Mouse (Mus musculus): ENCODE measurements around the gene Hcn1.

Gene Hcn1

DNA sequence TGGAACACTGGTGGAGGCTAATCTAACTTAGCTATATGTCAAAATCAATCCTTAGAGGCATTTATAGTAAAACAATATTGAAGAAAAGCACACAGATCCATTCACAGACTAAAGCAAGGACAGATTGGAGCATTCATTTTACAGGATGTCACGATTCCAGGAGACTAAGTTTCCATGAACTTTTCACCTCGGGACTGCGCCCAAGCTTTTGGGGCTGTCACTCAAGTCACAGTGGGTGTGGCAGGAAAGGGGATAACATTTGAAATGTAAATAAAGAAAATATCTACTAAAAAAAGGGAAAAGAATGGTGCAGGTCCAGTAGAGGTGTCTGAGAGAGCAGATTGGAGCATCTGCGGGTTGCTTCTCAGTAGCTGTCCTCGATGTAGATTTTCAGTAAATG, 421.3 kb downstream of the Hcn1 start:
- no peak for DNase-seq (ENCODE audit: low read depth, low spot score)

DNA sequence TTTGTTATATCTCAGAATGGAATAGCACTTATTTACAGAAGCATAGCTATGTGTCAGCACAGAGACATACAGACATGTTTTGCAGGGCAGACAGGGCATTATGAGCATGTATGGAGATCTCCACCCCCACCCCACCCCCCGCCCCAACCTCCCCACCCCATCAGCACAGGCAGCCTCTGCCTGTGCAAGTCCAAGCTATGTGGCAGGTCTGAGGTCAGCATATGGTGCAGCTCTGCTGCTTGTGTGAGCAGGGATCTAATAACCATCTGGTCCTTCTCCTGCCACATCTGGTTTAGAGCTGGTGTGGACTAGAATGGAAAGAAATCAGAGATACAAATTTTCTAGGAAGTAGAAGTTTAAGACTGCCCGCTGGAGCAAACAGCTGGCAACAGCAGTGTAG, 424.4 kb downstream of the Hcn1 start:
- DNase-seq (ENCODE audit: low read depth, low spot score), result no peak

DNA sequence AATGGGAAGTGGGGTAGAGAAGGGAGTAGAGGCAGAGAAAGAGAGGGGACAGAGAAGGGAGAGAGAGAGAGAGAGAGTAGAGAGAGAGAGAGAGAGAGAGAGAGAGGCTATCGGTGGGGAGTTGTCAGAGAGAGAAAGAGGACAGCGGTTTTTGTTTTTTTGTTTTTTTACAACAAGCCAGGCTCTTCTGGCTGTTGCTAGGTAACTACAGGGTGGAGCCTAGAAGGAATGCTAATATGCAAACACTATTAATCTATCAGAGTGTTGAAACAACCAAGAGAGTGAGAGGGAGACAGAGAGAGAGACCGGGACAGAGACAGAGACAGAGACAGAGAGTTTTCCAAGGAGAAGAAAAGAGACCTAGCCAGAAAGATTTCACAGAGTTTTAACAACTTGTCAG, 425.7 kb downstream of the Hcn1 start:
- DNase-seq (ENCODE audit: low read depth, low spot score), result no peak

DNA sequence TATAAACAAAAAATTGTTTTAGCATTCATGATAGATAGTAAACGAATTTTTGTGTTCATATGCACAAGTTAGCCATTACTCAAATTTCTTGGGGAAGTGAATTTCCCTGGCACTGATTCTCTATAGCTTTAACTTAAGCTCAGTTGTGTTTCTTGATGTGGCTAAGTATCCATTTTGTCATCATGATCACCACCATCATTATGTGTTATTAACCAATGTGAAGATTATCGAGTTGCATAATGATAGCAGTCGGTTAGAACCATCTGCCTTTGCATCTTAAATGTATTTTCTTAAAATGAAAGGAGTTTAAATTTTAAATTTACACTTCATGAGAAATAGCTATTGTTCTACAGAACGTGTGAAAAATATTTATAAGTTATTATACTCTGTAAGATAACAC, 426.5 kb downstream of the Hcn1 start:
- no peak for DNase-seq (ENCODE audit: low read depth, low spot score)

GRCm38 (mm10) chr13:118029579-118029978, 427.5 kb downstream of the Hcn1 start:
- no peak for DNase-seq (ENCODE audit: low read depth, low spot score)

DNA sequence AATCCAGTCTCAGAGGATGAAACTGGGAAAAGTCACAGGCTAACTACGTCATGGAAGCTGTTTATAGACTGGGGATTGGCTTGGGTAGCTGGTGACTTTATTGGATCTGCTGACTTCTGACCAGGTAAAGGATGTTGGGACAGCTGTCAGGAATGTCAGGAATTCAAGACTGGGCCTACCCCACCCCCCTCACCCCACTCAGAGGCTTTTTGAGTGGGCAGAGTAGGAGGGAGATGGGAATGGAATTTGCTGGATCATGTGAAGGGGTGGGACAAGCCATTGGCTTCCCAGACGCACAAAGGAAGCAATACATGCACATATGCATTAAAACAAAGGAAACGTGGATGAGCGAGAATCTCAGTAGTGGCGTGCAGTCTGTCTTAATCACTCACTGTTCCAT, 433.5 kb downstream of the Hcn1 start:
- no peak for DNase-seq (ENCODE audit: low read depth, low spot score)

Measured in mesoderm, embryonic 11.5 days (tissue).